Mouse (Mus musculus) ovary, postnatal 10 days (tissue): ENCODE measurements at regions not wholly inside any gene's neighbourhood (a gene's known extent, or its start where the extent isn't known, plus 50 kb on each side); places are given as distances from the start of the nearest gene placed in this dataset.

Source experiments
- DNase-seq: peaks from one replicate; pipeline ENCODE4 v3.0.0; 2022; ENCODE audit warnings: low spot score

GRCm38 (mm10) chr19:27563592-27563991 is 134.0 kb upstream of the Pum3 start:
- no peak for DNase-seq

GRCm38 (mm10) chr19:27558199-27558598 is 128.6 kb upstream of the Pum3 start:
- no peak for DNase-seq

GRCm38 (mm10) chr19:27556697-27557096 is 127.1 kb upstream of the Pum3 start:
- no peak for DNase-seq

- DNase-seq: no peak
Measured at GRCm38 (mm10) chr19:27554841-27555240, 125.2 kb upstream of the Pum3 start.

GRCm38 (mm10) chr19:27553266-27553665 is 123.6 kb upstream of the Pum3 start:
- no peak for DNase-seq

- DNase-seq: no peak
Measured at GRCm38 (mm10) chr19:27537746-27538145, 108.1 kb upstream of the Pum3 start.

- no peak for DNase-seq
Measured at GRCm38 (mm10) chr19:27537066-27537465, 107.4 kb upstream of the Pum3 start.

GRCm38 (mm10) chr19:27527940-27528558 is 98.4 kb upstream of the Pum3 start:
- no peak for DNase-seq

- DNase-seq: no peak
Measured at GRCm38 (mm10) chr19:27519326-27520061, 89.9 kb upstream of the Pum3 start.

- DNase-seq: peak; percentile 15
Measured at GRCm38 (mm10) chr19:27514267-27514666, 84.6 kb upstream of the Pum3 start.

- DNase-seq: no peak
Measured at GRCm38 (mm10) chr19:27513535-27513934, 83.9 kb upstream of the Pum3 start.

GRCm38 (mm10) chr19:27511340-27511739 is 81.7 kb upstream of the Pum3 start:
- DNase-seq: no peak

GRCm38 (mm10) chr19:27509956-27510639 is 80.5 kb upstream of the Pum3 start:
- no peak for DNase-seq

GRCm38 (mm10) chr19:27498278-27498677 is 68.7 kb upstream of the Pum3 start:
- DNase-seq: no peak

- no peak for DNase-seq
Measured at GRCm38 (mm10) chr19:27492468-27492867, 62.8 kb upstream of the Pum3 start.

- DNase-seq: no peak
Measured at GRCm38 (mm10) chr19:27491873-27492272, 62.2 kb upstream of the Pum3 start.

- DNase-seq: no peak
Measured at GRCm38 (mm10) chr19:27489053-27489452, 59.4 kb upstream of the Pum3 start.
